Mouse (Mus musculus): ENCODE measurements around the gene Rph3al.

The Rph3al gene

GRCm38 (mm10) chr11:75906556-75906955 is 31.7 kb downstream of the Rph3al start:
- DNase-seq (ENCODE audit: low spot score): no peak

GRCm38 (mm10) chr11:75904982-75905381 is 33.2 kb downstream of the Rph3al start:
- DNase-seq (ENCODE audit: low spot score): no peak

- DNase-seq (ENCODE audit: low spot score): no peak
Observed at GRCm38 (mm10) chr11:75904501-75904900, 33.7 kb downstream of the Rph3al start.

GRCm38 (mm10) chr11:75903486-75903885 is 34.7 kb downstream of the Rph3al start:
- no peak for DNase-seq (ENCODE audit: low spot score)

- no peak for DNase-seq (ENCODE audit: low spot score)
Observed at GRCm38 (mm10) chr11:75901339-75901738, 36.9 kb downstream of the Rph3al start.

- no peak for DNase-seq (ENCODE audit: low spot score)
Observed at GRCm38 (mm10) chr11:75899676-75900075, 38.6 kb downstream of the Rph3al start.

GRCm38 (mm10) chr11:75898532-75898931 is 39.7 kb downstream of the Rph3al start:
- no peak for DNase-seq (ENCODE audit: low spot score)

GRCm38 (mm10) chr11:75894791-75895420 is 43.3 kb downstream of the Rph3al start:
- DNase-seq (ENCODE audit: low spot score): no peak

GRCm38 (mm10) chr11:75893956-75894355 is 44.3 kb downstream of the Rph3al start:
- no peak for DNase-seq (ENCODE audit: low spot score)

GRCm38 (mm10) chr11:75887349-75887748 is 50.9 kb downstream of the Rph3al start:
- DNase-seq (ENCODE audit: low spot score): no peak

- no peak for DNase-seq (ENCODE audit: low spot score)
Observed at GRCm38 (mm10) chr11:75881234-75881633, 57.0 kb downstream of the Rph3al start.

GRCm38 (mm10) chr11:75880064-75880463 is 58.2 kb downstream of the Rph3al start:
- no peak for DNase-seq (ENCODE audit: low spot score)

- DNase-seq (ENCODE audit: low spot score): no peak
Observed at GRCm38 (mm10) chr11:75878460-75878859, 59.8 kb downstream of the Rph3al start.

- no peak for DNase-seq (ENCODE audit: low spot score)
Observed at GRCm38 (mm10) chr11:75876043-75876780, 62.0 kb downstream of the Rph3al start.

GRCm38 (mm10) chr11:75871688-75872087 is 66.5 kb downstream of the Rph3al start:
- DNase-seq (ENCODE audit: low spot score): no peak

- no peak for DNase-seq (ENCODE audit: low spot score)
Observed at GRCm38 (mm10) chr11:75870947-75871346, 67.3 kb downstream of the Rph3al start.

GRCm38 (mm10) chr11:75870386-75870785 is 67.8 kb downstream of the Rph3al start:
- no peak for DNase-seq (ENCODE audit: low spot score)

GRCm38 (mm10) chr11:75869898-75870297 is 68.3 kb downstream of the Rph3al start:
- DNase-seq (ENCODE audit: low spot score): no peak

- DNase-seq (ENCODE audit: low spot score): no peak
Observed at GRCm38 (mm10) chr11:75866861-75867260, 71.4 kb downstream of the Rph3al start.

- no peak for DNase-seq (ENCODE audit: low spot score)
Observed at GRCm38 (mm10) chr11:75865859-75866258, 72.4 kb downstream of the Rph3al start.

GRCm38 (mm10) chr11:75865253-75865619 is 73.0 kb downstream of the Rph3al start:
- DNase-seq (ENCODE audit: low spot score): no peak

GRCm38 (mm10) chr11:75864529-75865252 is 73.5 kb downstream of the Rph3al start:
- DNase-seq (ENCODE audit: low spot score): no peak

GRCm38 (mm10) chr11:75862466-75862865 is 75.8 kb downstream of the Rph3al start:
- no peak for DNase-seq (ENCODE audit: low spot score)

Data from c-Kit-positive CD71-positive TER-119-positive erythroid progenitor cells, embryonic 14.5 days (primary cell).